Mouse (Mus musculus): Measurements from ENCODE around the gene Exoc6b. TPM values are rescaled to one million over a fixed set of nuclear protein-coding genes. Genes with fewer than 3 reads are reported as not detected.

Exoc6b gene
- polyA plus RNA-seq, 1 experiment: 7.8 TPM

GRCm38 (mm10) chr6:84976563-84976971 lies 92.7 kb downstream of the Exoc6b start:
- Histone ChIP-seq H3K4me3 (ENCODE audit: control insufficient read depth, low read depth, low read length) (no peak overlapping the region), H3K27me3 (ENCODE audit: control insufficient read depth, insufficient read depth, low read length) (no peaks in the 10 kb centered on the region), H3K27ac (ENCODE audit: control insufficient read depth, insufficient read depth, low read depth, low read length) (no peak overlapping the region), H3K36me3 (ENCODE audit: control insufficient read depth, insufficient read depth, low read length) (no peaks in the 10 kb centered on the region), H3K4me1 (ENCODE audit: control insufficient read depth, insufficient read depth, low read length) (no peaks in the 10 kb centered on the region)
- TF ChIP-seq CTCF (IDR thresholded peaks at IDR 0.05; ENCODE audit: control insufficient read depth, insufficient read depth, insufficient replicate concordance, low read depth, low read length) (no peak), POLR2A (IDR thresholded peaks at IDR 0.05; ENCODE audit: control insufficient read depth, low read depth, low read length) (no peak)

GRCm38 (mm10) chr6:84968531-84968930 lies 100.8 kb downstream of the Exoc6b start:
- TF ChIP-seq POLR2A (IDR thresholded peaks at IDR 0.05; ENCODE audit: control insufficient read depth, low read depth, low read length): no peak
- no peak for TF ChIP-seq CTCF (IDR thresholded peaks at IDR 0.05; ENCODE audit: control insufficient read depth, insufficient read depth, insufficient replicate concordance, low read depth, low read length)

GRCm38 (mm10) chr6:84964729-84965415 lies 104.4 kb downstream of the Exoc6b start:
- H3K36me3 ChIP-seq (ENCODE audit: control insufficient read depth, insufficient read depth, low read length): no peaks in the 10 kb centered on the region
- no peaks in the 10 kb centered on the region for H3K4me1 ChIP-seq (ENCODE audit: control insufficient read depth, insufficient read depth, low read length)
- no peaks in the 10 kb centered on the region for H3K27me3 ChIP-seq (ENCODE audit: control insufficient read depth, insufficient read depth, low read length)
- H3K4me3 ChIP-seq (ENCODE audit: control insufficient read depth, low read depth, low read length): no peak overlapping the region
- H3K27ac ChIP-seq (ENCODE audit: control insufficient read depth, insufficient read depth, low read depth, low read length): no peak overlapping the region
- TF ChIP-seq CTCF (IDR thresholded peaks at IDR 0.05; ENCODE audit: control insufficient read depth, insufficient read depth, insufficient replicate concordance, low read depth, low read length): no peak
- TF ChIP-seq POLR2A (IDR thresholded peaks at IDR 0.05; ENCODE audit: control insufficient read depth, low read depth, low read length): no peak

More at GRCm38 (mm10) chr6:84968531-84968930, 100.8 kb downstream of the Exoc6b start:
- H3K27ac ChIP-seq (ENCODE audit: control insufficient read depth, insufficient read depth, low read depth, low read length): no peak overlapping the region
- no peaks in the 10 kb centered on the region for H3K36me3 ChIP-seq (ENCODE audit: control insufficient read depth, insufficient read depth, low read length)
- no peaks in the 10 kb centered on the region for H3K4me1 ChIP-seq (ENCODE audit: control insufficient read depth, insufficient read depth, low read length)
- H3K27me3 ChIP-seq (ENCODE audit: control insufficient read depth, insufficient read depth, low read length): no peaks in the 10 kb centered on the region
- H3K4me3 ChIP-seq (ENCODE audit: control insufficient read depth, low read depth, low read length): no peak overlapping the region

GRCm38 (mm10) chr6:84963044-84963443 lies 106.3 kb downstream of the Exoc6b start:
- no peaks in the 10 kb centered on the region for H3K27me3 ChIP-seq (ENCODE audit: control insufficient read depth, insufficient read depth, low read length)
- TF ChIP-seq CTCF (IDR thresholded peaks at IDR 0.05; ENCODE audit: control insufficient read depth, insufficient read depth, insufficient replicate concordance, low read depth, low read length): no peak
- TF ChIP-seq POLR2A (IDR thresholded peaks at IDR 0.05; ENCODE audit: control insufficient read depth, low read depth, low read length): no peak
- no peaks in the 10 kb centered on the region for H3K4me1 ChIP-seq (ENCODE audit: control insufficient read depth, insufficient read depth, low read length)
- no peak overlapping the region for H3K27ac ChIP-seq (ENCODE audit: control insufficient read depth, insufficient read depth, low read depth, low read length)
- H3K36me3 ChIP-seq (ENCODE audit: control insufficient read depth, insufficient read depth, low read length): no peaks in the 10 kb centered on the region
- no peak overlapping the region for H3K4me3 ChIP-seq (ENCODE audit: control insufficient read depth, low read depth, low read length)

GRCm38 (mm10) chr6:84961763-84962162 lies 107.5 kb downstream of the Exoc6b start:
- H3K4me1 ChIP-seq (ENCODE audit: control insufficient read depth, insufficient read depth, low read length): no peaks in the 10 kb centered on the region
- TF ChIP-seq POLR2A (IDR thresholded peaks at IDR 0.05; ENCODE audit: control insufficient read depth, low read depth, low read length) (no peak), CTCF (IDR thresholded peaks at IDR 0.05; ENCODE audit: control insufficient read depth, insufficient read depth, insufficient replicate concordance, low read depth, low read length) (no peak)
- no peak overlapping the region for H3K4me3 ChIP-seq (ENCODE audit: control insufficient read depth, low read depth, low read length)
- H3K36me3 ChIP-seq (ENCODE audit: control insufficient read depth, insufficient read depth, low read length): no peaks in the 10 kb centered on the region
- H3K27me3 ChIP-seq (ENCODE audit: control insufficient read depth, insufficient read depth, low read length): no peaks in the 10 kb centered on the region
- H3K27ac ChIP-seq (ENCODE audit: control insufficient read depth, insufficient read depth, low read depth, low read length): no peak overlapping the region

GRCm38 (mm10) chr6:84959520-84959919 lies 109.8 kb downstream of the Exoc6b start:
- Histone ChIP-seq H3K27ac (ENCODE audit: control insufficient read depth, insufficient read depth, low read depth, low read length) (no peak overlapping the region), H3K36me3 (ENCODE audit: control insufficient read depth, insufficient read depth, low read length) (no peaks in the 10 kb centered on the region), H3K27me3 (ENCODE audit: control insufficient read depth, insufficient read depth, low read length) (no peaks in the 10 kb centered on the region), H3K4me1 (ENCODE audit: control insufficient read depth, insufficient read depth, low read length) (no peaks in the 10 kb centered on the region; the same call in 1 of the 2 replicates), H3K4me3 (ENCODE audit: control insufficient read depth, low read depth, low read length) (no peak overlapping the region)
- TF ChIP-seq POLR2A (IDR thresholded peaks at IDR 0.05; ENCODE audit: control insufficient read depth, low read depth, low read length) (no peak), CTCF (IDR thresholded peaks at IDR 0.05; ENCODE audit: control insufficient read depth, insufficient read depth, insufficient replicate concordance, low read depth, low read length) (no peak)

- Histone ChIP-seq H3K27ac (ENCODE audit: control insufficient read depth, insufficient read depth, low read depth, low read length) (no peak overlapping the region), H3K36me3 (ENCODE audit: control insufficient read depth, insufficient read depth, low read length) (no peaks in the 10 kb centered on the region), H3K4me1 (ENCODE audit: control insufficient read depth, insufficient read depth, low read length) (no peaks in the 10 kb centered on the region; the same call in 1 of the 2 replicates), H3K4me3 (ENCODE audit: control insufficient read depth, low read depth, low read length) (no peak overlapping the region), H3K27me3 (ENCODE audit: control insufficient read depth, insufficient read depth, low read length) (no peaks in the 10 kb centered on the region)
- no peak for TF ChIP-seq POLR2A (IDR thresholded peaks at IDR 0.05; ENCODE audit: control insufficient read depth, low read depth, low read length)
- TF ChIP-seq CTCF (IDR thresholded peaks at IDR 0.05; ENCODE audit: control insufficient read depth, insufficient read depth, insufficient replicate concordance, low read depth, low read length): no peak
These were observed 117.7 kb downstream of the Exoc6b start for GRCm38 (mm10) chr6:84951621-84952020.

All from testis, adult 2 months (tissue).